In genomic region chr11:108928752-108929151, GRCm38 (mm10) we compare ENCODE assay signal across 8 mouse cellular contexts. TPM values are rescaled to one million over a fixed set of nuclear protein-coding genes. Genes with fewer than 3 reads are reported as not detected.
DNase-seq lines count a peak whose midpoint lies in the region; ATAC-seq lines count a peak whose summit lies in the region.
"Had no signal": no experiment of that assay in that cellular context is flagged by ENCODE, and none has a peak within 500 bp of the region (broad histone marks: within the 10 kb centered on the region; RNA-seq: fewer than 3 reads in every experiment).

No protein-coding gene starts in this region.

- H3K4me3 ChIP-seq in kidney, embryonic 15.5 days (replicated peaks), result no peak overlapping the region
- 0 out of 2 replicates have a peak overlapping the region, but pooled peaks have one; percentile 1 for H3K4me3 ChIP-seq in embryonic facial prominence, embryonic 11.5 days (ENCODE audit: low read depth, low read length)
- no peak overlapping the region for H3K4me3 ChIP-seq in hindbrain, embryonic 14.5 days (replicated peaks; ENCODE audit: low read length)
- H3K4me3 ChIP-seq in neural tube, embryonic 12.5 days, result no peak overlapping the region
- no peak overlapping the region for H3K4me3 ChIP-seq in kidney, embryonic 14.5 days (ENCODE audit: low read length)
- H3K4me3 ChIP-seq: liver, embryonic 12.5 days had no signal

- peaks cover 72% of the 10 kb centered on the region for H3K4me1 ChIP-seq in kidney, embryonic 15.5 days
- peaks cover 32% of the 10 kb centered on the region for H3K4me1 ChIP-seq in embryonic facial prominence, embryonic 11.5 days (ENCODE audit: control insufficient read depth, insufficient read depth, low read length)
- peaks cover 81% of the 10 kb centered on the region for H3K4me1 ChIP-seq in hindbrain, embryonic 14.5 days (replicated peaks; ENCODE audit: control insufficient read depth, insufficient read depth, low read length)
- H3K4me1 ChIP-seq in neural tube, embryonic 12.5 days, result peaks cover 78% of the 10 kb centered on the region
- peaks cover 52% of the 10 kb centered on the region for H3K4me1 ChIP-seq in kidney, embryonic 14.5 days (ENCODE audit: control insufficient read depth, insufficient read depth, low read length)

- 0 out of 2 replicates have a peak overlapping the region, but pooled peaks have one; percentile 9 for H3K4me2 ChIP-seq in kidney, embryonic 15.5 days
- peak overlapping the region; percentile 22; the same call in 1 of the 2 replicates for H3K4me2 ChIP-seq in embryonic facial prominence, embryonic 11.5 days (ENCODE audit: low read depth, low read length)
- H3K4me2 ChIP-seq in hindbrain, embryonic 14.5 days (replicated peaks), result peak overlapping the region; percentile 68
- peak overlapping the region; percentile 93 for H3K4me2 ChIP-seq in neural tube, embryonic 12.5 days (replicated peaks)
- no peak overlapping the region for H3K4me2 ChIP-seq in kidney, embryonic 14.5 days (replicated peaks; ENCODE audit: low read depth, low read length)
- H3K4me2 ChIP-seq: liver, embryonic 12.5 days had no signal

- DNase-seq in kidney, postnatal 36 days, result no peak
- no peak for DNase-seq in embryonic facial prominence, embryonic 11.5 days (ENCODE audit: low spot score)
- no peak for DNase-seq in hindbrain, embryonic 14.5 days (ENCODE audit: low spot score)
- no peak for DNase-seq in kidney, postnatal 14 days

- no peaks in the 10 kb centered on the region for H3K9me3 ChIP-seq in kidney, embryonic 15.5 days (replicated peaks)
- H3K9me3 ChIP-seq in embryonic facial prominence, embryonic 11.5 days (replicated peaks; ENCODE audit: control insufficient read depth, low read length), result no peaks in the 10 kb centered on the region
- H3K9me3 ChIP-seq in hindbrain, embryonic 14.5 days (ENCODE audit: control insufficient read depth, low read length), result no peaks in the 10 kb centered on the region
- no peaks in the 10 kb centered on the region for H3K9me3 ChIP-seq in neural tube, embryonic 12.5 days
- no peaks in the 10 kb centered on the region for H3K9me3 ChIP-seq in kidney, embryonic 14.5 days (ENCODE audit: control insufficient read depth, low read length)
- H3K9me3 ChIP-seq: liver, embryonic 12.5 days had no signal

- ATAC-seq in kidney, embryonic 15.5 days (replicated peaks; ENCODE audit: low FRiP score), result no peak
- ATAC-seq in embryonic facial prominence, embryonic 11.5 days (replicated peaks; ENCODE audit: insufficient number of reproducible peaks, low FRiP score, low TSS enrichment, low read depth), result no peak
- ATAC-seq in hindbrain, embryonic 14.5 days (ENCODE audit: low FRiP score), result no peak
- no peak for ATAC-seq in neural tube, embryonic 12.5 days (ENCODE audit: low FRiP score, low read depth)
- no peak for ATAC-seq in kidney, embryonic 14.5 days (ENCODE audit: low FRiP score, low TSS enrichment)
- ATAC-seq: liver, embryonic 12.5 days had no signal

- 0 out of 2 replicates have a peak overlapping the region, but pooled peaks have one; percentile 9 for H3K27ac ChIP-seq in kidney, embryonic 15.5 days
- no peak overlapping the region for H3K27ac ChIP-seq in embryonic facial prominence, embryonic 11.5 days (replicated peaks; ENCODE audit: low read depth, low read length)
- H3K27ac ChIP-seq in hindbrain, embryonic 14.5 days, result no peak overlapping the region
- no peak overlapping the region for H3K27ac ChIP-seq in neural tube, embryonic 12.5 days
- H3K27ac ChIP-seq in kidney, embryonic 14.5 days (ENCODE audit: low read depth, low read length), result no peak overlapping the region
- H3K27ac ChIP-seq: liver, embryonic 12.5 days had no signal

- H3K36me3 ChIP-seq in kidney, embryonic 15.5 days, result peaks cover 34% of the 10 kb centered on the region
- H3K36me3 ChIP-seq in embryonic facial prominence, embryonic 11.5 days (replicated peaks; ENCODE audit: control insufficient read depth, insufficient read depth, low read depth, low read length), result peaks cover 9% of the 10 kb centered on the region
- peaks cover 27% of the 10 kb centered on the region for H3K36me3 ChIP-seq in hindbrain, embryonic 14.5 days (replicated peaks; ENCODE audit: control insufficient read depth, insufficient read depth)
- peaks cover 28% of the 10 kb centered on the region for H3K36me3 ChIP-seq in neural tube, embryonic 12.5 days
- peaks cover 30% of the 10 kb centered on the region for H3K36me3 ChIP-seq in kidney, embryonic 14.5 days (ENCODE audit: control insufficient read depth, insufficient read depth, low read length)

- 27% methylated on average over 7 of the region's 7 CpGs for WGBS in kidney, embryonic 15.5 days
- 18% methylated on average over 7 of the region's 7 CpGs for WGBS in embryonic facial prominence, embryonic 11.5 days
- WGBS in hindbrain, embryonic 14.5 days, result 9% methylated on average over 7 of the region's 7 CpGs
- 10% methylated on average over 7 of the region's 7 CpGs for WGBS in neural tube, embryonic 12.5 days
- 26% methylated on average over 7 of the region's 7 CpGs for WGBS in kidney, embryonic 14.5 days

- H3K27me3 ChIP-seq in kidney, embryonic 15.5 days, result no peaks in the 10 kb centered on the region
- no peaks in the 10 kb centered on the region for H3K27me3 ChIP-seq in embryonic facial prominence, embryonic 11.5 days (ENCODE audit: control insufficient read depth, insufficient read depth, low read length)
- no peaks in the 10 kb centered on the region for H3K27me3 ChIP-seq in hindbrain, embryonic 14.5 days (ENCODE audit: control insufficient read depth, insufficient read depth, low read length)
- no peaks in the 10 kb centered on the region for H3K27me3 ChIP-seq in neural tube, embryonic 12.5 days (replicated peaks)
- no peaks in the 10 kb centered on the region for H3K27me3 ChIP-seq in kidney, embryonic 14.5 days (ENCODE audit: control insufficient read depth, insufficient read depth, low read length)

- H3K9ac ChIP-seq in kidney, embryonic 15.5 days, result no peak overlapping the region
- no peak overlapping the region for H3K9ac ChIP-seq in embryonic facial prominence, embryonic 11.5 days (replicated peaks; ENCODE audit: low read length)
- H3K9ac ChIP-seq in hindbrain, embryonic 14.5 days, result peak overlapping the region; percentile 35; the same call in 1 of the 2 replicates
- peak overlapping the region; percentile 21; the same call in 1 of the 2 replicates for H3K9ac ChIP-seq in neural tube, embryonic 12.5 days
- no peak overlapping the region for H3K9ac ChIP-seq in kidney, embryonic 14.5 days (ENCODE audit: low read depth, low read length)
- H3K9ac ChIP-seq: liver, embryonic 12.5 days had no signal

RNA-seq across cellular contexts. Expression of gene Axin2, which starts 8.6 kb away (rescaled TPM):
- 5.8 and 7.0 TPM in 2 replicates for polyA plus RNA-seq in kidney, embryonic 15.5 days (2015; fragmentation: Nextera tagmentation; extraction: Ambion mirVana)
- 15.3 and 15.9 TPM in 2 replicates for polyA plus RNA-seq in embryonic facial prominence, embryonic 11.5 days (2014; fragmentation: Nextera tagmentation; extraction: Ambion mirVana)
- 9.0 and 11.7 TPM in 2 replicates for polyA plus RNA-seq in hindbrain, embryonic 14.5 days (2014; fragmentation: Nextera tagmentation; extraction: Ambion mirVana)
- 13.6 and 15.4 TPM in 2 replicates for polyA plus RNA-seq in neural tube, embryonic 12.5 days (2016; fragmentation: Nextera tagmentation; extraction: Ambion mirVana)
- 8.0 and 11.5 TPM in 2 replicates for polyA plus RNA-seq in kidney, embryonic 14.5 days (2014; fragmentation: Nextera tagmentation; extraction: Ambion mirVana)

Comparison
In these comparisons a context has a peak if more than half of its experiments do, and no peak if none do; other contexts are left out.
1. H3K9ac ChIP-seq: peak in hindbrain, embryonic 14.5 days (single experiment) and neural tube, embryonic 12.5 days (single experiment); none in kidney, embryonic 15.5 days (single experiment), embryonic facial prominence, embryonic 11.5 days (single experiment) and kidney, embryonic 14.5 days (single experiment).